Mouse (Mus musculus): ENCODE measurements around the gene Kcnh1.

Kcnh1 gene

DNA sequence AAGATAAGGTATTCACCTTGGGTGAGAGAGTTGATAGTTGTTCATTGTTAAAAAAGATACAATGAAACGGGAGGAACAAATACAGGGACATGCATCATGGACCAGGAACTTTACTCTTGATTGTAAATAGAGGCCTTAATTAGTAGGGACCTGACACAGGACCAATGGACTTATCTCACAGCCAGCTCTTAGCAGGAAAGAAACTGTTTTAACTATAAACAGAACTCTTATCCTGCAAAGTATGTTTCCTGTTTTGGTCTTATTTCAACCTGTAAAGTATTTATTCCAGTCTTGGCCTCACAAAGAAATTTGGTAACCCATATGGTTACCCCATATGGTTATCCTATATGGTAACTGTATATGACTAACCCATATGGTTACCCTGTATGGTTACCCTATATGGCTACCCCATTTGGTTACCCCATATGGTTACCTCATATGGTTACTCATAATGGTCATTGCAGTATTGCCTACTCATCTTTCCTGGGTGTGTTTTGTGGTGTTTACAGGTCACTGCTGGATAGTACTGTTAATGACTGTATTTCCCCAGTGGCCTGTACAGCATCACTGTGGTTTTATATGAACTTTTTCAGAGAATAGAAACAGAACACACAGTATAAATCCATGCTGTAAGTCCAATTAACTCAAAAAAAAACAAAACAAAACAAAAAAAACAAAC, 125.0 kb downstream of the Kcnh1 start:
- no peak for DNase-seq (ENCODE audit: low spot score)

DNA sequence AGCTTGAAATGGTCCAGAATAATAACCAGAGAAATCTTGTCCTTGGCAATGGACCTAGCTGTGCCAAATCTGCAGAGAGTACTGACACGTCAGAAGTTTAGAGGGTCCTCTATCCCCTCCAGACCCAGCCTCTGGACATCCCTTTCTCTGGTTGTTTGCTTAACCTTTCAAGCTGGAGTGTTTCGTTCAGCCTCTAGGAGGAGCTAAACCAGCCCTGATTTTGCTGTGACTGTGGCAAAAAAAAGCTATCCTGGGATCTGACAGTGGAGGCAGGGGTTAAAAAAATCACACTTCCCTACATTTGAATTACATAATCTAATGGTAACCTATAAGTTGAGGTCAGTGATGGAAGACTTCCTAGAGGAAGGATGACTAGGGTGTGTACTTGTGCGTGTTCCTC, 133.6 kb downstream of the Kcnh1 start:
- no peak for DNase-seq (ENCODE audit: low spot score)

GRCm38 (mm10) chr1:192327052-192327451, 136.5 kb downstream of the Kcnh1 start:
- no peak for DNase-seq (ENCODE audit: low spot score)

- no peak for DNase-seq (ENCODE audit: low spot score)
These were observed 140.6 kb downstream of the Kcnh1 start for GRCm38 (mm10) chr1:192331207-192331606.

GRCm38 (mm10) chr1:192336029-192336428, 145.5 kb downstream of the Kcnh1 start:
- DNase-seq (ENCODE audit: low spot score) = no peak

- no peak for DNase-seq (ENCODE audit: low spot score)
These were observed 148.9 kb downstream of the Kcnh1 start for GRCm38 (mm10) chr1:192339361-192340077.

GRCm38 (mm10) chr1:192341774-192342173, 151.2 kb downstream of the Kcnh1 start:
- no peak for DNase-seq (ENCODE audit: low spot score)

DNA sequence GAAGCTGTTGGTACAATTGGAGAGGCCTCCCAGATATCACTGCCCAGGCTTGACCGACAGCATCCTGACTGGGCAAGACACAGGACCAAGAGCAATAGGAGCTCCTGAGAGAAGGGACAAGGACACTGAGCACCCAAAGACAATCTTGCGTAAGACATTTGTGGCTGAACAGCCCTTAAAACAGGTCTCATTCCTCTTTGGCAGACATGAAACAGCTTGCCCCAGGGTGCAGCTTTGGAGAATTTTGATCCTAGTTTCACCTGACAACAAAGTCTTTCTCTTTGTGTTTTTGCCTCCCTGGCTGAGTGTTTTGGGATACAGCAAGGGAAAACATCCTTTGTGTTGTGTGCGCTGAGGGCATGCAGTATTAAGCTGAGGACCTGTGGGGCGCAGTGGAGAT, 153.4 kb downstream of the Kcnh1 start:
- no peak for DNase-seq (ENCODE audit: low spot score)

- DNase-seq (ENCODE audit: low spot score) = no peak
These were observed 156.8 kb downstream of the Kcnh1 start for GRCm38 (mm10) chr1:192347327-192347726.

- DNase-seq (ENCODE audit: low spot score) = no peak
These were observed 165.7 kb downstream of the Kcnh1 start for GRCm38 (mm10) chr1:192356231-192356630.

GRCm38 (mm10) chr1:192359212-192359611, 168.6 kb downstream of the Kcnh1 start:
- no peak for DNase-seq (ENCODE audit: low spot score)

- DNase-seq (ENCODE audit: low spot score) = no peak
These were observed 177.8 kb downstream of the Kcnh1 start for GRCm38 (mm10) chr1:192368336-192368735.

DNA sequence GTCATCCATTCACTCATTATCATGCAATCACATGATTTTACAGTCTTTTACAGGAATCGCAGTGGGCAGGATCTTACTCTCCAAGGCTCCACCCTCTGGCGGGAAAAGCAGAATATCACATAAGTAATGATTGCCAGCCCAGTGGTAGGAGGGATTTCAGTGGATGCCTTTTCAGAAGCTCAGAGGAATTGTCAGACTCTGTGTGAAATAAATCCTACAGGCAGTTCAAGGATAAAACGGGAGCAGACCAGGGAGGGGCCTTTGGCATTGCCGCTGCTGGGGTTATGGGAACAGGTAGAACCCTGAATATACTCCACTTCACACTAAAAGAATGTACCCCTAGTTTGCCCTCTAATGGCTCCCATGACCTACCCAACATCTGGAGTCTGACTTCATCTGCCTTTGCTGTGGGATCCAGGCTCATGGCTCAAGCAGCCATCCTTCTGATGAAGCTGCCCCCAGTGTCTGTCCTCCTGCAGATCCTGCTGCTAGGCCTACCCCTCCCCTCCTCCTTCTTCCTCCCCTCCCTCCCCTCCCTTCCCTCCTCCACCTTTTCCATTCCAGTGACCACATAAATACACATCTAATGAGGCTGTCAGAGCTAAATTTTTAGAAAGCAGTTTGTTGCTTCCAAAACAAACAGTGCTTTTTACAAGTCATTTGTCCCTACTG, 181.5 kb downstream of the Kcnh1 start:
- DNase-seq (ENCODE audit: low spot score) = no peak

DNA sequence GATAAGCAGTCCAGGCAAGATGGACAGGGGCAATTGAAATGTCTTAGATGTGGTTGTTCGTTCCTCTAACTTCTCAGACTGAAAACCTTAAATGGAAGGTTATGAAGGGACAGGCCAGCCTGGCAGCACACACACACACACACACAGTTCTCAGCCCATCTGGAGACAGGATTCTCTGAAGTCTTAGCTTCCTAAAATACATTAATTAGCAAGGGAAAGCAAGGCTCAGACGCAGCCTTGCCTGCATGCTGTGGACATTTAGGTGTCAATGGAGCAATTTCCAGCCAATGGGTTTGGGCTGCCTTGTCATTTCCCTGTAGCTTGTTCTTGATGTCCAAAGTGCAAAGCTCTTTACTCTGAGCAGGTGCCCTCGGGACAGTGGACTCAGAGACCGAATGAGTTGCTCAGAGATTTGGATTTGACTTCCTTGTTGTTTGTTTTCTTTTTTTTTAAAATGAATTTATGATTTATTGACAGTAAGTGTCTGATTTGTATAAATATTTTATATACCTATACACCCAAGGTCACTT, 188.0 kb downstream of the Kcnh1 start:
- DNase-seq (ENCODE audit: low spot score) = no peak

- DNase-seq (ENCODE audit: low spot score) = no peak
These were observed 190.0 kb downstream of the Kcnh1 start for GRCm38 (mm10) chr1:192380596-192381041.

DNA sequence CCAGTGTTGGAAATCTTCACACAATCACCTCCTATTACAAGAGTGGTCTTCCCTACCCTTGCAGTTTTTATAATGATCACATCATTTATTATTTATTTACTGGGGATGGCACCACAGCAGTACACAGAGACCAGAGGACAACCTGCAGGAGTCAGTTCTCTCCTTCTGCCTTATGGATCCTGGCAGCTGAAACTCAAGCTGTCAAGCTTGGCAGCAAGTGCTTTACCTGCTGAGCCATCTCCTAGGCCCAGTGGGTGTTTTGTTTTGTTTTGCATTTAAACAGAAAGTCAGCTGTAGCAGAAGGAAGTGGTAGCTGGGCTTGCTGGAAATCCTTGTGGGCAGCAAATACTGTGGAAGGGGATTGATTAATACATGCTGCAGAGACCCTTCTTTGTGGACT, 197.1 kb downstream of the Kcnh1 start:
- no peak for DNase-seq (ENCODE audit: low spot score)

GRCm38 (mm10) chr1:192391041-192391440, 200.5 kb downstream of the Kcnh1 start:
- DNase-seq (ENCODE audit: low spot score) = no peak

- no peak for DNase-seq (ENCODE audit: low spot score)
These were observed 201.7 kb downstream of the Kcnh1 start for GRCm38 (mm10) chr1:192392232-192392631.

DNA sequence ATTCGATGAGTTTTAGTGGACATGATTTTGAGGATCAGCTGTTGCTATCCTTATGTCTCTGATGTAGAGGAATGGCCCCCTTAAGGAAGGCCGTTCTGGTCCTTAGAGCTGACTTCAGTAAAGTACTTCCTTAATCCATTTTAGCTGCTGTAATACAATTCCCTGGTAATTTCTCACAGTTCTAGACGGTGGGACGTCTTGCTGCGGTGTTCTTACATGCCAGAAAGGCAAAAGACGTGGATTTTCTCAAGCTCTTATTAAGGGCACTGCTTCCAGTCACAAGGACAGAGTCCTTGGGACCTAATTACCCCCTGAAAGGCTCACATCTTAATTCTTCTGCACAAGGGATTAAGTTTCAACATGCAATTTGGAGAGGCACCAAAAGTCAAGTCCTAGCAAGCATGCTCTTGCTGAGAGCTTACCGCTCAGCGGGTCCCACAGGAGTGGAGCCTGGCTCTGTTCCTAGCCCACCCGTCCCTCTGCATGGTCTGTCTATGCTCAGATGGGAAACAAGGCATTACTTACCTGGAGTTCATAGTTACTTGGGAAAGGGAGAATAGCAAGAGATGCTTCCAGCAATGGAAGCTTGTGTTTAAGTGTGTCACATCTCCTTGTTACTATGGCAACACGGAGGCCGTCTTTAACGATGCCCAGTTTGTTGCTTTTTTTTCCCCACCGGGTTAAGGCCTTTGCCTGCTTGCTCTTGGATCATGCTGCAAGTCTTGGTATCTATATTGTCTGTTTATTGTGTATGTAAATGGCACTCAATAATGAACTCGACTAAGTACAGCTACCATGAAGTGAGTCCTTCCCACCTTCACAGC, 209.3 kb downstream of the Kcnh1 start:
- DNase-seq (ENCODE audit: low spot score) = no peak

DNA sequence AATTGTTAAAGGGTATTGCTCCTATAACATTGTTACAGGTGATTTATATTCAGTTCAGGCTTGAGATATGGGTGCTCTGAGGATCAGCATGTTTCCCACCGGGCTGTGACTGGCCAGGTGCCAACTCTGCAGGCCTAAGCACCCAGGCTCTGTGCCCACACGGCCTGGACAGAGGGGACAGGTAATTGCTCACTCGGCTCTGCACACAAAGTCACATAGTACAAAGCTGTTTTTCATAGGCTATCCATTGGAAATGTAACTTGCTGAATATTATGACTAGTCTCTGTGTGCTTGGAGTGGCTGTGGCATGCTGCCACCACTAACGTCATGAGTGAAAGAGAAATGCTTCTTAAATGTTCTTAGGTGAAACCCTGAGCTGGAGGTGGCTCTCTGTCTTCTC, 210.4 kb downstream of the Kcnh1 start:
- DNase-seq (ENCODE audit: low spot score) = no peak

- DNase-seq (ENCODE audit: low spot score) = no peak
These were observed 212.5 kb downstream of the Kcnh1 start for GRCm38 (mm10) chr1:192402911-192403704.

All from T-cell, adult 2 months (primary cell).